Mouse (Mus musculus): Measurements from ENCODE around the gene Mgat5b.

DNA sequence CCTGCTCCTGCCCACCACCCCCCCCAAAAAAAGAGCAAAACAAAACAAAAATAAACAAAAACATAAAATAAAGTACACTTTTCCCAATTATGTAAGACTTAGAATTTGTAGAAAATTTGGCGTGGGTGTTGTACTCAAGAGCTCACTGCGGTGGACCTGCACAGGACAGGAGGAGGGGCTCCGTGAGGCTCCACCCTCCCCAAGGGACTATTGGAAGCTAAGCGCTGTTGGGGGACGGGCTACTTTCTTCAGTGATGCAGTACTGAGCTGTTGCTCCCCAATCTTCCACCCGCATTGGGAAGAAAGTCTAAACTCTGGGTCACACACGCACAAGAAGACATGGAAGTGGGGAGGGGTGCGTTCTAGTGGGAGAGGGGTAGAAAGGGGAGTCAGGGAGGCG lies 85.6 kb downstream of the Mgat5b start:
- TF ChIP-seq CTCF (IDR thresholded peaks at IDR 0.05; ENCODE audit: borderline replicate concordance, insufficient read depth, low read depth, low read length) = no peak
- no peak for TF ChIP-seq POLR2A (IDR thresholded peaks at IDR 0.05; ENCODE audit: borderline replicate concordance, insufficient read depth, low read length)

Measured in cerebellum, adult 2 months (tissue).